Mouse (Mus musculus): ENCODE results near the gene Pak4. TPM values are rescaled to one million over a fixed set of nuclear protein-coding genes. Genes with fewer than 3 reads are reported as not detected.
"Not testable (repeated sequence)": the region's sequence is repeated elsewhere in the genome, so short reads cannot be mapped to it uniquely, and the experiment has no call there.

Pak4 gene
- polyA plus RNA-seq, 1 experiment, result 20.0 TPM

DNA sequence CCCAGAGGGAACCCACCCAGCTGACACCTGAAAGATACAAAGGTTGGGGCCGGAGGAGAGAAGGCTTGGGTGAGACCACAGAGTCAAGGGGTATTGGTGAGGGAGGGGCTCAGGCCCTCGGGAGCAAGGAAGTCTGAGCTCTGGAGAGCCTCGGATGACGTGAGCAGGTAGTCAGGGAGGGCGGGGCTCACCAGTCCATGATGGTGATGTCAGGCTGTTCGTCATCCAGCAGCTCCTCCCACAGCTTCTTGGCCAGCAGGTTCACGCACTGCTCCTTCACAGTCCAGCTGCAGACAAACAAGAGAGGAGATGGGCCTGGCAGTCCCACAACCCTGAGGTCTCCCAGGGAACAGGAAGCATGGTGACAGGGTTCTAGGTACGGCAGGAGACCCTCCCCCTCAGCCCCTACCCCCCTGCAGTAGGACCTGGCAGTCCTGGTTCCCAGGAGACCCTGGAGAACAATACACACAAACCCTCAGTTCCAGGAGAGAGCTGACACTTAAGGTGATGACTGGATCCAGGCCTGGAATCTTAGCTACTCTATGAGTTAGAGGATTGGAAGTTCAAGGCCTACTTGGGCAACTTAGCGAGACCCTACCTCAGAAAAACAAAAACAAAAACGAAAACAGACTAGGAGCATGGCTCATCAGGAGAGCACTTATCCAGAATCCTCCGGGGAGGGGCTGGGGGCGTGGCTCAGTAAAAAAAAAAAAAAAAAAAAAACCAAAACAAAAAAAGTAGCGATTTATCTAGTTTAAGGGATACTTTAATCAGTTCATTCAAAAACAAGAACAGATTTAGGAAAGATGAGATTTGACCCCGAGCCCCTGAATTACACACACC lies 52.7 kb downstream of the Pak4 start:
- no peaks in the 10 kb centered on the region for H3K9me3 ChIP-seq (ENCODE audit: control insufficient read depth, low read length)
- TF ChIP-seq TAL1 (IDR thresholded peaks at IDR 0.05; ENCODE audit: low read length) (no peak), GATA1 (IDR thresholded peaks at IDR 0.05; ENCODE audit: low read length) (no peak)

GRCm38 (mm10) chr7:28544051-28544601 lies 53.9 kb downstream of the Pak4 start:
- Histone ChIP-seq H3K9me3 (ENCODE audit: control insufficient read depth, low read length) (no peaks in the 10 kb centered on the region), H3K27me3 (ENCODE audit: control insufficient read depth) (peaks cover 52% of the 10 kb centered on the region), H3K36me3 (ENCODE audit: control insufficient read depth) (no peaks in the 10 kb centered on the region), H3K4me1 (ENCODE audit: control insufficient read depth) (no peaks in the 10 kb centered on the region; the same call in none of the 2 replicates), H3K4me3 (replicated peaks) (no peak overlapping the region)
- no peak for TF ChIP-seq TAL1 (IDR thresholded peaks at IDR 0.05; ENCODE audit: low read length)
- no peak for TF ChIP-seq GATA1 (IDR thresholded peaks at IDR 0.05; ENCODE audit: low read length)

More for the DNA sequence above, 52.7 kb downstream of the Pak4 start:
- H3K36me3 ChIP-seq (ENCODE audit: control insufficient read depth), result no peaks in the 10 kb centered on the region
- H3K4me3 ChIP-seq (replicated peaks), result no peak overlapping the region
- H3K4me1 ChIP-seq (ENCODE audit: control insufficient read depth), result no peaks in the 10 kb centered on the region; the same call in none of the 2 replicates
- peaks cover 52% of the 10 kb centered on the region for H3K27me3 ChIP-seq (ENCODE audit: control insufficient read depth)

DNA sequence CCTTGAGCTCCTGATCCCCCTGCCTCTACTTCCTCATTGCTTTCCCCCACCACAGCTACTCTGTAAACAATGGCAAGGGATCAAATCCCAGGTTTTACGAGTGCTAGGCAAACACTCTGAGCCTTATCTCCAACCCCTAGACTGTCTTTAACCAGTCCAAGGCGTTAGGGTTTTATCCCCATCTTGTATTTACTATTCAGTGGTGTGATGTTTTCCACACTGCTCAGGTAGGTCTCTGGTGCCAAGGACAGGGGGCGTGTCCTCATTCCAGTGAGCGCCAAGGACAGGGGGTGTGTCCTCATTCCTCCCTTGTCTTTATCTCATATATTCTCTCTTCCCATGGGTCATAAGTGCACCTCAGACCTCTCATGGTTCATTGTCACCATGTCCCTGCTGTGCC lies 57.5 kb downstream of the Pak4 start, which contains the start of gene Sycn:
Sycn (plus strand) TSS at position 360 of the 400 bp plus-strand sequence.
- Histone ChIP-seq H3K4me1 (ENCODE audit: control insufficient read depth) (no peaks in the 10 kb centered on the region; the same call in 1 of the 2 replicates), H3K27me3 (ENCODE audit: control insufficient read depth) (peaks cover 20% of the 10 kb centered on the region), H3K4me3 (replicated peaks) (no peak within 1 kb of the TSS), H3K36me3 (ENCODE audit: control insufficient read depth) (no peaks in the 10 kb centered on the region), H3K9me3 (ENCODE audit: control insufficient read depth, low read length) (no peaks in the 10 kb centered on the region)
- no peak for TF ChIP-seq TAL1 (IDR thresholded peaks at IDR 0.05; ENCODE audit: low read length)
- TF ChIP-seq GATA1 (IDR thresholded peaks at IDR 0.05; ENCODE audit: low read length), result no peak

DNA sequence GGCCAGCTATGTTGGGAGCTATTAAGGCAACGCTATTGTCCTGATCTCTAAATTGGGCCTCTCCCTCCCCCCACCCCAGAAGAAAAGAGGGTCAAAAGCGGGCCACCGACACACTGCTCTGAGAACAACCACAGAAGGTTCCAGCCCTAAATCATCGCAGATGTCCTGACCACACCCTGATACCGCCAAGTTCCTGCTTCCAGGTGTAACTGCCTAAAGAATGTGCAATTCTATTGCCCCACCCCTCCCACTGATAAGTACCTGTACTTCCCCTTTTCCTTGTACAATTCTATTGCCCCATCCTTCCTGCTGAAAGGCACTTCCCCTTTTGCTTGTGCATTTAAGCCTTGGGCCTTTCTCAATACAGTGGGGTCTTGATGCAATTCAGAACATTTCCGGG lies 59.1 kb downstream of the Pak4 start:
- not testable (repeated sequence) for H3K27me3 ChIP-seq (ENCODE audit: control insufficient read depth); H3K4me1 ChIP-seq (ENCODE audit: control insufficient read depth); H3K36me3 ChIP-seq (ENCODE audit: control insufficient read depth); H3K9me3 ChIP-seq (ENCODE audit: control insufficient read depth, low read length); H3K4me3 ChIP-seq (replicated peaks)

GRCm38 (mm10) chr7:28532005-28532404 lies 66.0 kb downstream of the Pak4 start:
- TF ChIP-seq TAL1 (IDR thresholded peaks at IDR 0.05; ENCODE audit: low read length) (no peak), GATA1 (IDR thresholded peaks at IDR 0.05; ENCODE audit: low read length) (no peak)
- Histone ChIP-seq H3K36me3 (ENCODE audit: control insufficient read depth) (no peaks in the 10 kb centered on the region), H3K27me3 (ENCODE audit: control insufficient read depth) (no peaks in the 10 kb centered on the region), H3K4me1 (ENCODE audit: control insufficient read depth) (peaks cover 7% of the 10 kb centered on the region), H3K9me3 (ENCODE audit: control insufficient read depth, low read length) (no peaks in the 10 kb centered on the region), H3K4me3 (replicated peaks) (no peak overlapping the region)

GRCm38 (mm10) chr7:28527922-28528719 lies 69.9 kb downstream of the Pak4 start:
- TF ChIP-seq TAL1 (IDR thresholded peaks at IDR 0.05; ENCODE audit: low read length) (no peak), GATA1 (IDR thresholded peaks at IDR 0.05; ENCODE audit: low read length) (no peak)

GRCm38 (mm10) chr7:28522536-28522935 lies 75.4 kb downstream of the Pak4 start, which contains the start of gene Ifnl3:
Ifnl3 (plus strand) TSS chr7:28522836.
- not testable (repeated sequence) for H3K27me3 ChIP-seq (ENCODE audit: control insufficient read depth); H3K4me3 ChIP-seq (replicated peaks); H3K36me3 ChIP-seq (ENCODE audit: control insufficient read depth); H3K4me1 ChIP-seq (ENCODE audit: control insufficient read depth); H3K9me3 ChIP-seq (ENCODE audit: control insufficient read depth, low read length)

More at GRCm38 (mm10) chr7:28527922-28528719, 69.9 kb downstream of the Pak4 start:
- Histone ChIP-seq H3K9me3 (ENCODE audit: control insufficient read depth, low read length) (no peaks in the 10 kb centered on the region), H3K27me3 (ENCODE audit: control insufficient read depth) (no peaks in the 10 kb centered on the region), H3K4me3 (replicated peaks) (no peak overlapping the region), H3K36me3 (ENCODE audit: control insufficient read depth) (no peaks in the 10 kb centered on the region), H3K4me1 (ENCODE audit: control insufficient read depth) (peaks cover 7% of the 10 kb centered on the region)

DNA sequence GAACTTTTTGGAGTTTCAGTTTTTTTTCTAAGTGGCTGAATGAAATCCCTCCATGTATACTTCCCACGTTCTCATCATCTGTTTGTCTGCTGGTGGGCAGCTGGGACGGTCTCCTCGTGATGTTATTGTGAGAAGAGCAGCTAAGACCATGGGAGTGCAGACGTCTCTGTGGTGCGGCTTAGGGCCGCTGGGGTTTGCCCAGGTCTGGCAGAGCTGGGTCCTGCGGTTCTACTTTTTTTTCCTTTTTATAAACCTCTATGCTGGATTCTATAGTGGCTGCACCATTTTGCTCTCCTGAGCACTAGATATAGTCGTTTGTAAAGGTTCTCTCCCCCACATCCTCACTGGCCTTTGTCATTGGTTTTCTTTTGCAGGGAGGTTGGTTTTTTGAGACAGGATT lies 86.5 kb downstream of the Pak4 start:
- no peaks in the 10 kb centered on the region for H3K4me1 ChIP-seq (ENCODE audit: control insufficient read depth)
- no peak for TF ChIP-seq TAL1 (IDR thresholded peaks at IDR 0.05; ENCODE audit: low read length)
- no peak for TF ChIP-seq GATA1 (IDR thresholded peaks at IDR 0.05; ENCODE audit: low read length)
- no peaks in the 10 kb centered on the region for H3K27me3 ChIP-seq (ENCODE audit: control insufficient read depth)

DNA sequence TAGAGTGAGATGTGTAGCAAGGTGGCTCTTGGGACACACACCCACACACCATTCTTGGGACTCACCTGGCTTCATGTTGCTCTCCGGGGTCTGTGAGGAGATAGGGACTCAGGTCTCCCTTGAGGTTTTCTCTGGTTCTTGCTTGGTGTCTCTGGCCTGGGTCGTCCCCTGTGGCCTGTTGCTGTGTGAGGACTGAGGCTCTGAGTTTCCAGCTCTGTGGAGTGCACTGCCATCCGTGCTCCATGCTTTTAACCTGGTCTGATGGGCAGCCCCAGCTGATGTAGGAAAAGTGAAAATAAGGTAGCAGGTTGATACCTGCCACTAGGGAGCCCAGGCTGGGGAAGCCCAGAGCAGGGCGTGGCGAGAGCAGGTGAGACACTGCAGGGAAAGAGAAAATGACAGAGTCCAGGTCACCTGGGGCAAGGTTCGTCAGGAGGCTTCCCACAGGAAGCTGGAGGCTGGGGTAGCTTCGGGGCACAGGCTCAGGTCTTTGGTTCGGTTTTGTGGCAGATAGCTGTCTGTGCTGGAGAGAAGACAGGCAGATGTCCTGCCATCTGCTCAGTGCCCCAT lies 87.5 kb downstream of the Pak4 start, which contains the start of gene Ifnl2:
Ifnl2 (minus strand) TSS at position 51 of the 570 bp plus-strand sequence.
- not testable (repeated sequence) for H3K4me1 ChIP-seq (ENCODE audit: control insufficient read depth); H3K27me3 ChIP-seq (ENCODE audit: control insufficient read depth); H3K9me3 ChIP-seq (ENCODE audit: control insufficient read depth, low read length); H3K36me3 ChIP-seq (ENCODE audit: control insufficient read depth); H3K4me3 ChIP-seq (replicated peaks)

More for the DNA sequence above, 86.5 kb downstream of the Pak4 start:
- Histone ChIP-seq H3K4me3 (replicated peaks) (no peak overlapping the region), H3K9me3 (ENCODE audit: control insufficient read depth, low read length) (no peaks in the 10 kb centered on the region), H3K36me3 (ENCODE audit: control insufficient read depth) (no peaks in the 10 kb centered on the region)

DNA sequence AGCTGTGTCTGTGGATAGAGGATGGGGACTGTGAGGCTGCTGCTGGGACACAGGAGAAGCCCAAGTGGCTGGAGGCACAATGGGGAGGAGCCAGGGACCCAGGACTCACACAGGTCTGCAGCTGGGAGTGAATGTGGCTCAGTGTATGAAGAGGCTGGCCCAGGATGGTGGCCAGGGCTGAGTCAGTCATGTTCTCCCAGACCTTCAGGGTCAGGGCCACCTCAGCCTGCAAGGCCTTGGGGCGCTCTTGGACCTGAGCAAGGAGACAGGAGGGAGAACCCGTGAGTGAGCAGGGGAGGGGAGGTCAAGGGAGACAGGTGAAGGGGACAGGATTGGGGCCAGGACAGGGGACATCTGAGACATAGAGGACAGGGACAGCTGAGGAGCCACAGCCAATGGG lies 88.9 kb downstream of the Pak4 start:
- not testable (repeated sequence) for H3K4me1 ChIP-seq (ENCODE audit: control insufficient read depth); H3K27me3 ChIP-seq (ENCODE audit: control insufficient read depth); H3K9me3 ChIP-seq (ENCODE audit: control insufficient read depth, low read length); H3K36me3 ChIP-seq (ENCODE audit: control insufficient read depth); H3K4me3 ChIP-seq (replicated peaks)
